Mouse (Mus musculus): ENCODE data around the gene Cx3cl1. TPM values are rescaled to one million over a fixed set of nuclear protein-coding genes. Genes with fewer than 3 reads are reported as not detected.

Cx3cl1 gene
- total RNA-seq, 2 experiments from 2014 or later: 0.77 TPM; not detected in 1

DNA sequence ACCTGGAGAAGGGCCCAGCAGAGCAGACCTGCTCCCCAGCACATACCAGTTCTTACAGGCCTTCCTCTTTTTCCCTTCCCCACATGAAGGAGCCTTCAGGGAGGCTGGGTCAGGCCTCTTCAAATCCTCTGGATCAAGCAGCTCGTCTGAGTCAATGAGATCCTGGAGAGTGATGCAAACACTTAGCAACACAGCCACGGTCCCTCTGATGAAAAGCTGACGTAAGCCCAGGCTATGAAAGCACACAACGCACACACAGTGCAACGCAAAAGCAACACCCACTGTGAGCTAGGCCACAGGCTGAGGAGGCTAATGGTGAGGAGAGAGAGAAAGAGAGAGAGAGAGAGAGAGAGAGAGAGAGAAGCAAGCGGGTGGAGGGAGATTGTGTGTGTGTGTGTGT is 53.4 kb downstream of the Cx3cl1 start:
- ATAC-seq (replicated peaks; ENCODE audit: low FRiP score, poor library complexity, severe bottlenecking): no peak

DNA sequence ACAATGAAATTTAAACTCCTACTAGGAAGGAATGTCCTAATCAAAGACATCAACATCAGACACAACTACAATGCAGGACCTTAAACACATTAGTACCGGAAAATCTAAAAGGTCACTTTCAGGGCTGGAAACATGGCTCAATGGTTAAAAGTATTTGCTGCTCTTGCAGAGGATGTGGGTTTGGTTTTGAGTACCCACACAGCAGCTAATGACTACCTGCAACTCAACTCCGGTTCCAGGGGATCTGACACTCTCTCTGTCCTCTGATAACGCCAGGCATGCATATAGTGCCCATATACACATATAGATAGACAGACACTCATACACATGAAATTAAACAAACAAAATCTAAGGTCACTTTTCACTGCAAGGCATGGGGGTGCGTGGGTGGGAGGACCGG is 54.4 kb downstream of the Cx3cl1 start:
- ATAC-seq (replicated peaks; ENCODE audit: low FRiP score, poor library complexity, severe bottlenecking): no peak

DNA sequence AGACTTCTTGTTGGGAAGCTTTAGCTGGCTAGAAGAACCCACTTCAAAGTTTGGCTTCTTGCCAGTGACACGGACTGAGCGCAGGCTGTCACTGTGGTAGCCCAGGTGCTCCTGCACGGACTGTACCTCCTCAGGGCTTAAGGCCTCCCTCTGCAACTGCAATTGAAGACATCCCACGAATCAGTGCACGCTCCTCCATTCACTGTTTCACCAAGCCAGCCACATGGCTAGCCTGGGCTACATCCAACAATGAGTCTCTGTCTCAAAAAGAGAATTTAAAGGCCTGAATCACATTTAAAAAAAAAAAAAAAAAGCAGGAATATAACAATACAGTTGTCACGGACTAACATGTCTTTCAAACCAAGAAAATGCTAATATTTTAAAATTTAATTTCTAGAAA is 56.5 kb downstream of the Cx3cl1 start:
- ATAC-seq (replicated peaks; ENCODE audit: low FRiP score, poor library complexity, severe bottlenecking): no peak

Other genes with a start within 250 kb of the Cx3cl1 start
- 39.0 and 44.9 TPM in 2 replicates for gene Cpne2, start 239.0 kb upstream of the Cx3cl1 start, total RNA-seq (2015; ENCODE audit: low replicate concordance)
- 16.8 and 30.0 TPM in 2 replicates for gene Cpne2, start 239.0 kb upstream of the Cx3cl1 start, total RNA-seq (2017; ENCODE audit: low replicate concordance)
- 13.0 and 19.2 TPM in 2 replicates for gene Rspry1, start 170.1 kb upstream of the Cx3cl1 start, total RNA-seq (2015; ENCODE audit: low replicate concordance)
- gene Rspry1, start 170.1 kb upstream of the Cx3cl1 start, total RNA-seq (2017; ENCODE audit: low replicate concordance): 7.8 and 12.7 TPM in 2 replicates
- 9.8 and 15.9 TPM in 2 replicates for gene Fam192a, start 170.0 kb upstream of the Cx3cl1 start, total RNA-seq (2015; ENCODE audit: low replicate concordance)
- gene Fam192a, start 170.0 kb upstream of the Cx3cl1 start, total RNA-seq (2017; ENCODE audit: low replicate concordance): 40.8 and 44.3 TPM in 2 replicates
- gene Arl2bp, start 105.4 kb upstream of the Cx3cl1 start, total RNA-seq (2015; ENCODE audit: low replicate concordance): 16.1 and 18.0 TPM in 2 replicates
- 27.9 and 32.5 TPM in 2 replicates for gene Arl2bp, start 105.4 kb upstream of the Cx3cl1 start, total RNA-seq (2017; ENCODE audit: low replicate concordance)
- not detected in 2 replicates for gene Pllp, start 75.7 kb upstream of the Cx3cl1 start, total RNA-seq (2015; ENCODE audit: low replicate concordance)
- not detected in 2 replicates for gene Pllp, start 75.7 kb upstream of the Cx3cl1 start, total RNA-seq (2017; ENCODE audit: low replicate concordance)
- 1.0 and 2.5 TPM in 2 replicates for gene Ccl22, start 26.4 kb upstream of the Cx3cl1 start, total RNA-seq (2015; ENCODE audit: low replicate concordance)
- 0.68 and 1.4 TPM in 2 replicates for gene Ccl22, start 26.4 kb upstream of the Cx3cl1 start, total RNA-seq (2017; ENCODE audit: low replicate concordance)
- not detected in 2 replicates for gene Ccl17, start 38.4 kb downstream of the Cx3cl1 start, total RNA-seq (2015; ENCODE audit: low replicate concordance)
- 0.77 TPM in 1 of 2 replicates, not detected in the other for gene Ccl17, start 38.4 kb downstream of the Cx3cl1 start, total RNA-seq (2017; ENCODE audit: low replicate concordance)
- 4.4 and 10.7 TPM in 2 replicates for gene Coq9, start 66.3 kb downstream of the Cx3cl1 start, total RNA-seq (2015; ENCODE audit: low replicate concordance)
- 27.3 and 54.5 TPM in 2 replicates for gene Coq9, start 66.3 kb downstream of the Cx3cl1 start, total RNA-seq (2017; ENCODE audit: low replicate concordance)
- gene Ciapin1, start 66.3 kb downstream of the Cx3cl1 start, total RNA-seq (2015; ENCODE audit: low replicate concordance): 16.7 and 30.3 TPM in 2 replicates
- 27.0 and 27.2 TPM in 2 replicates for gene Ciapin1, start 66.3 kb downstream of the Cx3cl1 start, total RNA-seq (2017; ENCODE audit: low replicate concordance)
- 29.8 and 37.4 TPM in 2 replicates for gene Polr2c, start 85.4 kb downstream of the Cx3cl1 start, total RNA-seq (2015; ENCODE audit: low replicate concordance)
- gene Polr2c, start 85.4 kb downstream of the Cx3cl1 start, total RNA-seq (2017; ENCODE audit: low replicate concordance): 26.9 and 36.0 TPM in 2 replicates
- gene Dok4, start 104.3 kb downstream of the Cx3cl1 start, total RNA-seq (2015; ENCODE audit: low replicate concordance): 1.2 and 1.5 TPM in 2 replicates
- 4.0 and 6.0 TPM in 2 replicates for gene Dok4, start 104.3 kb downstream of the Cx3cl1 start, total RNA-seq (2017; ENCODE audit: low replicate concordance)
- not detected in 2 replicates for gene Ccdc102a, start 146.1 kb downstream of the Cx3cl1 start, total RNA-seq (2015; ENCODE audit: low replicate concordance)
- gene Ccdc102a, start 146.1 kb downstream of the Cx3cl1 start, total RNA-seq (2017; ENCODE audit: low replicate concordance): 1.3 and 1.4 TPM in 2 replicates
- gene Adgrg5, start 151.7 kb downstream of the Cx3cl1 start, total RNA-seq (2015; ENCODE audit: low replicate concordance): 0.19 and 1.0 TPM in 2 replicates
- gene Adgrg5, start 151.7 kb downstream of the Cx3cl1 start, total RNA-seq (2017; ENCODE audit: low replicate concordance): 0.85 TPM in 1 of 2 replicates, not detected in the other
- gene Adgrg1, start 202.7 kb downstream of the Cx3cl1 start, total RNA-seq (2015; ENCODE audit: low replicate concordance): 28.2 and 32.1 TPM in 2 replicates
- 7.1 and 7.5 TPM in 2 replicates for gene Adgrg1, start 202.7 kb downstream of the Cx3cl1 start, total RNA-seq (2017; ENCODE audit: low replicate concordance)
- gene Adgrg3, start 245.7 kb downstream of the Cx3cl1 start, total RNA-seq (2015; ENCODE audit: low replicate concordance): 24.2 and 30.9 TPM in 2 replicates
- gene Adgrg3, start 245.7 kb downstream of the Cx3cl1 start, total RNA-seq (2017; ENCODE audit: low replicate concordance): 20.9 and 34.9 TPM in 2 replicates

Measured in erythroblast, adult 5-6 weeks (primary cell).